Comparison of ENCODE assay signal across 26 mouse cellular contexts in the genomic region with DNA sequence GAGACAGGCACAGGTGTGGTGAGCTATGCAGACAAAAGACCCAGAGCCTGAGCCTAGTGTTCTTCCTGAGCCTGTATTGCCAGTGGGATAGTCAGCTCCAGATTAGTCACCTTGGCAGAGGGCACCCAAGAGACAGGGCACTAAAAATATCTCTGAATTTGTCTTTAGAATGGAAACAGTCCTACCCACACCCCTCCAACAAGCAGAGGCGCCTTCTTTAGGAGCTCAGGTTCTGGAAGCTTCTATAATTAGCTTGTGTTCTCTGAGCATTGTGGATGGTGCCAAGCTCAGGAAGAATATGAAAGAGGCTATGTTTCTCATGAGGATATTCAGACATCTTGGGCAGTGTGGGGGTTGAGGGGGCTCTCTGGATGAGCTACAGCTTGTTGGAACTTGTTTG. TPM values are rescaled to one million over a fixed set of nuclear protein-coding genes. Genes with fewer than 3 reads are reported as not detected.
DNase-seq lines count a peak whose midpoint lies in the region; ATAC-seq and TF ChIP-seq lines count a peak whose summit lies in the region.
"Had no signal": no experiment of that assay in that cellular context is flagged by ENCODE, and none has a peak within 500 bp of the region (broad histone marks: within the 10 kb centered on the region; RNA-seq: fewer than 3 reads in every experiment).

No protein-coding gene starts in this region.

- peak overlapping the region; percentile 81 for H3K27ac ChIP-seq in gastrocnemius, adult 2 months
- peak overlapping the region; percentile 94 for H3K27ac ChIP-seq in heart, embryonic 15.5 days
- H3K27ac ChIP-seq: embryonic facial prominence, embryonic 15.5 days; hindbrain, embryonic 12.5 days; layer of hippocampus, adult 2 months; limb, embryonic 13.5 days; liver, embryonic 13.5 days had no signal

- no peaks in the 10 kb centered on the region for H3K36me3 ChIP-seq in heart, embryonic 15.5 days
- H3K36me3 ChIP-seq: embryonic facial prominence, embryonic 15.5 days; hindbrain, embryonic 12.5 days; limb, embryonic 13.5 days; liver, embryonic 13.5 days had no signal

- intact Hi-C loops in gastrocnemius, adult 2 months (cut with DNase I) = no loop called here

- no peak overlapping the region for H3K9ac ChIP-seq in heart, embryonic 15.5 days
- H3K9ac ChIP-seq: embryonic facial prominence, embryonic 15.5 days; hindbrain, embryonic 12.5 days; limb, embryonic 13.5 days; liver, embryonic 13.5 days; lung, embryonic 14.5 days had no signal

- H3K9me3 ChIP-seq in heart, embryonic 15.5 days (replicated peaks) = no peaks in the 10 kb centered on the region
- H3K9me3 ChIP-seq: embryonic facial prominence, embryonic 15.5 days; hindbrain, embryonic 12.5 days; limb, embryonic 13.5 days; liver, embryonic 13.5 days had no signal

- no peaks in the 10 kb centered on the region for H3K27me3 ChIP-seq in heart, embryonic 15.5 days
- H3K27me3 ChIP-seq: CH12.LX; embryonic facial prominence, embryonic 15.5 days; hindbrain, embryonic 12.5 days; limb, embryonic 13.5 days; liver, embryonic 13.5 days had no signal

- H3K4me3 ChIP-seq in gastrocnemius, adult 2 months = no peak overlapping the region
- H3K4me3 ChIP-seq in heart, embryonic 15.5 days = no peak overlapping the region
- H3K4me3 ChIP-seq: embryonic facial prominence, embryonic 15.5 days; hindbrain, embryonic 12.5 days; layer of hippocampus, adult 2 months; limb, embryonic 13.5 days; liver, embryonic 13.5 days had no signal

- peaks cover 71% of the 10 kb centered on the region for H3K4me1 ChIP-seq in heart, embryonic 15.5 days (replicated peaks)

- ATAC-seq in heart, embryonic 15.5 days (replicated peaks; ENCODE audit: insufficient number of reproducible peaks, insufficient read depth, low FRiP score, low read depth) = no peak
- ATAC-seq: forebrain, embryonic 16.5 days had no signal

- H3K4me2 ChIP-seq in heart, embryonic 15.5 days = no peak overlapping the region
- H3K4me2 ChIP-seq: embryonic facial prominence, embryonic 15.5 days; hindbrain, embryonic 12.5 days; limb, embryonic 13.5 days; liver, embryonic 13.5 days; lung, embryonic 14.5 days had no signal

- peak; percentile 52 for DNase-seq in gastrocnemius, adult 2 months
- no peak for DNase-seq in gastrocnemius, postnatal 4 days (ENCODE audit: low spot score in 2 of 2)
- DNase-seq in layer of hippocampus, adult 9-11 months = peak; percentile 45
- DNase-seq in layer of hippocampus, postnatal 14 days (ENCODE audit: low spot score in 2 of 2) = no peak
- DNase-seq in skeletal muscle tissue, adult 2 months (ENCODE audit: low read depth, low spot score) = peak; percentile 43
- DNase-seq in layer of hippocampus, postnatal 10 days (ENCODE audit: low spot score in 2 of 2) = no peak
- DNase-seq: adrenal gland, postnatal 36 days; cerebellum, adult 18-20 months; cerebellum, postnatal 25 days; gastrocnemius, postnatal 25 days; kidney, adult 18-20 months; kidney, postnatal 10 days; liver, embryonic 13.5 days; lung, embryonic 14.5 days; lung, postnatal 36 days; spleen, adult 18-20 months; thymus, postnatal 36 days had no signal

- WGBS in heart, embryonic 15.5 days = 51% methylated on average over 1 of the region's 1 CpGs

- TF ChIP-seq CTCF in gastrocnemius, adult 2 months (IDR thresholded peaks at IDR 0.05) = no peak

RNA-seq across cellular contexts. Expression of a gene that starts 37.4 kb away (rescaled TPM):
- total RNA-seq in gastrocnemius, adult 2 months (2021) = under 1 TPM in 1 of 2 experiments, not detected in 1; 0.22 TPM
- total RNA-seq in gastrocnemius, postnatal 4 days (2021) = 1 to 10 TPM; 1.0 to 1.2 TPM
- 10 to 100 TPM; 30.7 to 37.8 TPM for total RNA-seq in layer of hippocampus, postnatal 14 days (2021)
- polyA plus RNA-seq in heart, embryonic 15.5 days (2015; fragmentation: Nextera tagmentation; extraction: Ambion mirVana) = 11.5 and 13.3 TPM in 2 replicates
- total RNA-seq in layer of hippocampus, postnatal 10 days (2021) = 10 to 100 TPM; 39.3 to 40.3 TPM
- total RNA-seq: CH12.LX; megakaryocyte-erythroid progenitor cell, adult 5-6 weeks; MEL had no signal

RNA-seq across cellular contexts. Expression of a gene that starts 59.7 kb away (rescaled TPM):
- 10 to 100 TPM; 18.7 to 29.3 TPM for total RNA-seq in gastrocnemius, adult 2 months (2021)
- total RNA-seq in gastrocnemius, postnatal 4 days (2021) = 10 to 100 TPM; 45.2 to 61.4 TPM
- 10 to 100 TPM in 1 of 2 experiments, 1 to 10 TPM in 1; 9.3 to 12.1 TPM for total RNA-seq in layer of hippocampus, postnatal 14 days (2021)
- polyA plus RNA-seq in heart, embryonic 15.5 days (2015; fragmentation: Nextera tagmentation; extraction: Ambion mirVana) = 103 and 106 TPM in 2 replicates
- 1 to 10 TPM; 6.7 to 9.3 TPM for total RNA-seq in layer of hippocampus, postnatal 10 days (2021)
- total RNA-seq: CH12.LX; megakaryocyte-erythroid progenitor cell, adult 5-6 weeks; MEL had no signal

Comparison
In these comparisons a context has a peak if more than half of its experiments do, and no peak if none do; other contexts are left out.
1. DNase-seq: peak in gastrocnemius, adult 2 months (single experiment), layer of hippocampus, adult 9-11 months (single experiment) and skeletal muscle tissue, adult 2 months (single experiment); none in gastrocnemius, postnatal 4 days (0 of 2), layer of hippocampus, postnatal 14 days (0 of 2) and layer of hippocampus, postnatal 10 days (0 of 2).
2. RNA of a gene that starts 37.4 kb away (total RNA-seq): 39.3 to 40.3 TPM in layer of hippocampus, postnatal 10 days and 30.7 to 37.8 TPM in layer of hippocampus, postnatal 14 days; 1.0 to 1.2 TPM in gastrocnemius, postnatal 4 days and 0.22 TPM in gastrocnemius, adult 2 months; every median in the first group is over 10 times any median in the second.